Mouse (Mus musculus) heart, embryonic 12.5 days (tissue): Measurements from ENCODE around the gene Bpifb6. TPM values are rescaled to one million over a fixed set of nuclear protein-coding genes. Genes with fewer than 3 reads are reported as not detected.

ENCODE experiments used
- ATAC-seq: fragments of 200-750 bp; cut with Nextera tagmentation; 2 replicates; pipeline ENCODE4 v1.8.0; 2017; ENCODE audit warnings: moderate TSS enrichment, moderate library complexity; ENCODE audit not compliant: insufficient number of reproducible peaks, low FRiP score
- H3K27ac ChIP-seq: fragments of 300-500 bp; sonication (generic); 2 replicates; pipeline ENCODE4 v1.5.1; 2016; ENCODE audit warnings: mild to moderate bottlenecking, moderate library complexity; ENCODE audit not compliant: poor library complexity, severe bottlenecking
- H3K27me3 ChIP-seq: fragments of 300-500 bp; sonication (generic); replicated peaks from 2 replicates; pipeline ENCODE4 v1.6.1; 2016; ENCODE audit warnings: mild to moderate bottlenecking, moderate library complexity
- H3K36me3 ChIP-seq: fragments of 300-500 bp; sonication (generic); 2 replicates; pipeline ENCODE4 v1.6.1; 2016; ENCODE audit warnings: mild to moderate bottlenecking, moderate library complexity
- H3K4me1 ChIP-seq: fragments of 300-500 bp; sonication (generic); replicated peaks from 2 replicates; pipeline ENCODE4 v1.6.1; 2016; ENCODE audit warnings: mild to moderate bottlenecking
- H3K4me2 ChIP-seq: fragments of 300-500 bp; sonication (generic); 2 replicates; pipeline ENCODE4 v1.6.1; 2016; ENCODE audit warnings: mild to moderate bottlenecking, moderate library complexity
- H3K4me3 ChIP-seq: fragments of 300-500 bp; sonication (generic); 2 replicates; pipeline ENCODE4 v1.5.1; 2016; ENCODE audit warnings: mild to moderate bottlenecking
- H3K9ac ChIP-seq: fragments of 300-500 bp; sonication (generic); 2 replicates; pipeline ENCODE4 v1.6.1; 2016; ENCODE audit warnings: mild to moderate bottlenecking, moderate library complexity
- H3K9me3 ChIP-seq: fragments of 300-500 bp; sonication (generic); replicated peaks from 2 replicates; pipeline ENCODE4 v1.6.1; 2016; ENCODE audit warnings: mild to moderate bottlenecking, moderate library complexity
- WGBS: fragments of 180-500 bp; shearing (Covaris S2); methylation state at CpG from one replicate; pipeline ENCODE4 v1.1.7; 2016; 5-methylcytosine and 5-hydroxymethylcytosine counted together
- polyA plus RNA-seq: library from polyadenylated mRNA; unstranded; fragments of >200 nt; fragmentation: Nextera tagmentation; extraction: Ambion mirVana; gene quantifications from 2 replicates; pipeline ENCODE4 v1.2.1, GENCODE M21; 2016

Bpifb6 gene
- polyA plus RNA-seq, 1 experiment from 2014 or later = not detected

DNA sequence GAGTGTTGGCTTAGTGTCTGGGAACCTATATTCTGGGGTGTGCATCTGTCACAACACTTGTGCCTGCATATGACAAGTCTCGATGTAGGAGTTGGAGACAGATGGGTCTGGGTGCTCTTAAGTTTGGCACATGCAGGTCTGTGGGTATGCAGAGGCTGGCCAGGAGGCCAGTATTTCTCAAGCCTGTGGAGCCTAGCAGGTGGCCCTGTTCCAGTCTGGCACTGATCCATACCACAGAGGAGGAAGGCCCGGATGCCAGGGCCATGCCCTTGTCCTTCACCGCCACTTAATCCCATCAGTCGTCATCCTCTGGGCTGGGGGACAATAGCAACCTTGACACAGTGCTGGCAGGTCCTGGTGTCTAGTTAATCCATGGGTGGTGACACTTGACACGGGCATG is 14.0 kb downstream of the Bpifb6 start:
- Histone ChIP-seq H3K36me3 (no peaks in the 10 kb centered on the region), H3K9ac (no peak overlapping the region), H3K4me2 (no peak overlapping the region), H3K27ac (no peak overlapping the region), H3K9me3 (no peaks in the 10 kb centered on the region), H3K4me1 (no peaks in the 10 kb centered on the region), H3K27me3 (no peaks in the 10 kb centered on the region), H3K4me3 (no peak overlapping the region)
- 55% methylated on average over 5 of the region's 5 CpGs for WGBS
- ATAC-seq = no peak

DNA sequence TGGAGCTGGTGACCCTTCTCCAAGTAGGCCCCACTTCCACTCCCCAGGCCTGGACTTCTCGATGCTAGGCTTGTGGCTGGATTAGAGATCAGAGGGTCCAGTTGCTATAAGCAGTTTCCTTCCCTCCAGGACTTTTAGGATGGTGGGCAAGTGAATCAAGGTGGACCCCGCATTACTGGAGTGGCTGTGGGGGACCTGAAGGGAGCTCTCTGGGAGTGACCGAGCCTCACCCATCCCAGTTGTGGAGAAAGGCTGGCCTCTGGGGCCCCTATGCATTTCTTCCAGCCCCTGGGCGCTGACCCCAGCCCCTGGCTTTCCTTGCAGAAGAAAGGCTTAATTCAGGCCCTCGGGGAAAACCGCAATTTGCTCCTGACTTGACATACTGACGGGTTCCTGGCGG is 17.7 kb downstream of the Bpifb6 start, which contains the start of gene Bpifb3:
Gene Bpifb3 (plus strand): TSS at position 301 of the 400 bp plus-strand sequence.
- Histone ChIP-seq H3K4me3 (no peak within 1 kb of the TSS), H3K9me3 (no peaks in the 10 kb centered on the region), H3K4me2 (no peak within 1 kb of the TSS), H3K27ac (no peak within 1 kb of the TSS), H3K36me3 (no peaks in the 10 kb centered on the region), H3K27me3 (peaks cover 10% of the 10 kb centered on the region), H3K9ac (no peak within 1 kb of the TSS), H3K4me1 (no peaks in the 10 kb centered on the region)
- ATAC-seq = no peak
- 77% methylated on average over 8 of the region's 8 CpGs for WGBS

DNA sequence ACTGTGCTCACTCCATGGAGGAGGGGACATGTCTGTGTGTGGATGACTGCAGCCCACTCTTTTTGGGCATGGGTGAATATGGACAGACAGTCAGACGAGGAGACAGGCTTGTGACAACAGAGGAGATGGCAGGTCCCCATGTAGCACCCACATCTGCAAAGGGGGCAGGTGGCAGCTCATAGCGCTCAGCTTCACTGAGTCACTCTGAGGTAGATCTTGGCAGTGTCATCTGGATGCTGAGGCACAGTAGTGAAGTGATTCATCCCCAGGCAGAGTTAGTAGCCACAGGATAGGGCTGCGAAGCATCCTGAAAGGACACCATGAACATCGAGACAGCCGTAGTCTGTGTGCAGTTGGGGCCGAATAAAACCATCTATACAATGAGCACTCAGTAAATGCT is 21.1 kb downstream of the Bpifb6 start:
- H3K36me3 ChIP-seq = no peaks in the 10 kb centered on the region
- no peak overlapping the region for H3K27ac ChIP-seq
- no peak for ATAC-seq
- 75% methylated on average over 6 of the region's 6 CpGs for WGBS
- peaks cover 10% of the 10 kb centered on the region for H3K27me3 ChIP-seq
- no peak overlapping the region for H3K9ac ChIP-seq
- H3K9me3 ChIP-seq = no peaks in the 10 kb centered on the region
- H3K4me2 ChIP-seq = no peak overlapping the region
- H3K4me3 ChIP-seq = no peak overlapping the region
- peaks cover under 1% of the 10 kb centered on the region; the same call in 1 of the 2 replicates for H3K4me1 ChIP-seq

DNA sequence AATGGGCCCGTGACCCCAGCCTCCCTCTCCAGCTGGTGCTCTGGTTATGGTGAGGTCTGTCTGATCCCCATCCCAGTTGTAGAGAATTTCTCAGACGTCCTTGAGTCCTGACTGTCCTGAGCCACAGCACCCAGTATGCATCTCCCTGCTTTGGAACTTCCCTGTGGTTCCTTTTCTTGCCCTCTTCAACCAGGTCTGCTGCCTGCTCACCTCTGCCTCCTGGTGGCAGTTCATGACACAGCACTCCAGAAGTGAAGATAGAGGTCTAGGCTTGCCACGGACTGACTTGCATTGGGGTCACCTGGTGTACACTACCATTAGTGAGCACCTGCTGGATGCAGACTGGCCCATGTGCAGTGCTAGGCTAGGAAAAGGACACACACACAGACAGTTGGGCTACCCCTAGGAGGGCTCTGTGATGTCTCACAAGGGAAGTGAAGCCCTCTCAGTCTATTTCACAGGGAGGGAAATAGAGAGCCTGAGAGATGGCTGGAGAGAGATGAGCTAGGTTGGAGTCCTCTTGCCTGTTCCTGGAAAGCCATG is 29.8 kb downstream of the Bpifb6 start:
- ATAC-seq = no peak
- WGBS = 43% methylated on average over 3 of the region's 3 CpGs
- no peaks in the 10 kb centered on the region for H3K36me3 ChIP-seq

DNA sequence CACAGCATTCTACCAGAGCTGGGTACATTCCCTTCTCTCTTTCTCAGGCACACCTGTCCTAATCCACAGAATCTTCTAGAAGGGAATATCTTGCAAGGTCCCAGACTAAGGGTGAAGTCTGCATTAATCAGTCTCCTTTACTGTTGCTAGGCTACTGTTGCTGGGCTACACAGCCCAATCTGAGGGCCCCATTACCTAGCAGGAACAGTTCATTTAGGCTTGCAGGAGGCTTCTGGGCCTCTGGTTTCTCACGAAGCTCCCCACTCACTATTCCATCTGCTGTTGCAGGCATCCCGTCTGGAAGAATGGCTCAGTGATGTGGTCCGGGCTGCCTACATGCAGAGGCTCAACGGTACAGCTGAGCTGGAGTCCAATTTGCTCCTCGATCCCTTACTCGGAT is 30.9 kb downstream of the Bpifb6 start:
- Histone ChIP-seq H3K9ac (no peak overlapping the region), H3K27me3 (0 out of 2 replicates have a peak, but pooled peaks cover 7% of the 10 kb centered on the region), H3K9me3 (no peaks in the 10 kb centered on the region), H3K4me2 (no peak overlapping the region), H3K4me1 (peaks cover 7% of the 10 kb centered on the region; the same call in 1 of the 2 replicates), H3K36me3 (no peaks in the 10 kb centered on the region), H3K4me3 (no peak overlapping the region), H3K27ac (no peak overlapping the region)
- 78% methylated on average over 6 of the region's 6 CpGs for WGBS
- no peak for ATAC-seq

More for the DNA sequence above, 29.8 kb downstream of the Bpifb6 start:
- H3K27ac ChIP-seq = no peak overlapping the region
- H3K27me3 ChIP-seq = 0 out of 2 replicates have a peak, but pooled peaks cover 7% of the 10 kb centered on the region
- H3K4me2 ChIP-seq = no peak overlapping the region
- peaks cover 7% of the 10 kb centered on the region; the same call in 1 of the 2 replicates for H3K4me1 ChIP-seq
- H3K4me3 ChIP-seq = no peak overlapping the region
- H3K9ac ChIP-seq = no peak overlapping the region
- no peaks in the 10 kb centered on the region for H3K9me3 ChIP-seq

DNA sequence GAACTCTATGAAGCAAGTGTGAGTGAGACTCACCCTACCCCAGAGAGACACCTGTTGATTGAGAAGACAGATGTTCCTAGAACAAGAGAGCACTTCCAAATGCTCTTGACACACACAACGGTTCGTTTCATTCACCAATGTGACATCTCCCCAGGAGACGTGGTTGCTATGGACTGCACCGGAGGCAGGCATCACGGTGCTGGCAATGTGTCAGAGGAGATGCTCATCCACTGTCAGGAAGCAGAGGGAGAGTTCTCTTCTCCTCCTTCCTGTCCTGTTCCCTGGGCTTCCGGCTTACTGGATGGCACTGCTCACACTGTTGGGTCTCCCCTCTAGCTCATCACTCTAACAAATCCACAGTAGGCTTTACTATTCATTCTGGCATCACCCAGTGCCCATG is 33.1 kb downstream of the Bpifb6 start:
- 71% methylated on average over 6 of the region's 6 CpGs for WGBS
- ATAC-seq = no peak
- H3K27me3 ChIP-seq = 0 out of 2 replicates have a peak, but pooled peaks cover 7% of the 10 kb centered on the region
- no peak overlapping the region for H3K27ac ChIP-seq
- no peaks in the 10 kb centered on the region for H3K9me3 ChIP-seq
- H3K4me1 ChIP-seq = no peaks in the 10 kb centered on the region
- H3K4me2 ChIP-seq = no peak overlapping the region
- H3K36me3 ChIP-seq = no peaks in the 10 kb centered on the region
- no peak overlapping the region for H3K9ac ChIP-seq
- no peak overlapping the region for H3K4me3 ChIP-seq

DNA sequence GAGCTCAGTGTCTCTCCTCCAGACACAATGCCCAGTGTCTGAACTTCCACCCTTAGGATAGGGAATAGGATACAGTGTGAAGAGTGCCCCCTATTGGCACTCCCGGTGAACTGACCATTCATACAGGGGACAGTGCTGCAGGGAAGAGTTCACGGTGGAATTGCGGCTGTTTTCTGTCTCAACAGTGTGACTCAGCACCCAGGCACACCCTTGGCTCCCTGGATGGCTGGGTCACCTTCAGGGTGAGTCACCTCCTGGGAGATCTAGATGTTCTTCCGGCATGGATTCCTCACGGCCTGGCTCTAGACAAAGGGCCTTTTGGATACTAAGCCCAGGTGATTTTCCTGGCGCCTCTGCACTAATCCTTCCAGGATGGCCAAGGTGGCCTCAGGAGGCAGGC is 35.2 kb downstream of the Bpifb6 start:
- Histone ChIP-seq H3K4me3 (no peak overlapping the region), H3K27ac (no peak overlapping the region), H3K27me3 (0 out of 2 replicates have a peak, but pooled peaks cover 7% of the 10 kb centered on the region), H3K9ac (no peak overlapping the region), H3K4me1 (no peaks in the 10 kb centered on the region), H3K4me2 (no peak overlapping the region), H3K36me3 (no peaks in the 10 kb centered on the region), H3K9me3 (no peaks in the 10 kb centered on the region)
- no peak for ATAC-seq
- 86% methylated on average over 6 of the region's 6 CpGs for WGBS

DNA sequence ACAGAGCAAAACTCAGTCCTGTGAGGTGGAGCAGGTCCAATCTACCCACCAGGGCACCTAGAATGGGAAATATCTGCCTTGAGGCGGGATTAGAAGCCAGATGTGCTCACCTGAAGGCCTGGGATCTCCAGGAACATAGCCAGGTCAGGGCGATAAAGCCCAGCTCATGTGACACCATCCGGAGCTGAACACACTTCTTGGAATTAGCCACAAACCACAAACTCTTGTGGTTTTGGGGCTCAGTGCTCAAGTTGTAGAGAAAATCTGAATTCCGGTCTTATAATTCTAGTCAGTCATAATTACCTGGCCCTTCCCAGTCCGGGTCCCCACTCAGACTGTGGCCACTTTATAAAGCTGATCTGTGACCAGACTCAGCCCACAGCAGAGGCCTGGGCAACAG is 37.7 kb downstream of the Bpifb6 start, which contains the start of gene Bpifb4:
Gene Bpifb4 (plus strand): TSS at position 370 of the 400 bp plus-strand sequence.
- 0 out of 2 replicates have a peak, but pooled peaks cover 4% of the 10 kb centered on the region for H3K27me3 ChIP-seq
- H3K36me3 ChIP-seq = no peaks in the 10 kb centered on the region
- H3K4me3 ChIP-seq = no peak within 1 kb of the TSS
- no peaks in the 10 kb centered on the region for H3K9me3 ChIP-seq
- H3K9ac ChIP-seq = no peak within 1 kb of the TSS
- WGBS = 76% methylated on average over 5 of the region's 5 CpGs
- no peak within 1 kb of the TSS for H3K4me2 ChIP-seq
- ATAC-seq = no peak
- no peaks in the 10 kb centered on the region for H3K4me1 ChIP-seq
- H3K27ac ChIP-seq = no peak within 1 kb of the TSS

DNA sequence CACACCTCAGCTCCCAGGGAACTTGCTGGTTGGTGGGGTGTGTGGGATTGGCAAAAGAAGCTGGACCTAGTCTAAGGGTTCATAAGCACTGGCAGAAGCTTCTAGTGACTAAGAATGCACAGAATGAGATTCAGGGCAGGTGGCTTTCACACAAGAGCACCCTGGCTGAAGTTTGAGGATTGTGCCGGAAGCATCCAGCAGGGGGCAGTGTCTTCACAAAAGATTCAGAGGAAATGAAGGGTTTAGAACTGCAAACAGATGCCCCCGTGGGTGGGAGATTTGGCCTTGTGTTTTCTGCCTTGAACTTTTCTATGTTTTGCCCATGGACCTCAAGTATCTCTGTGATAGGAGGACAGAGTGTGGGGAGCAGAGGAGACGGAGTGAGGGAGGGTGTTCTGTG is 43.3 kb downstream of the Bpifb6 start:
- no peak for ATAC-seq
- peaks cover 6% of the 10 kb centered on the region; the same call in 1 of the 2 replicates for H3K27me3 ChIP-seq
- H3K9ac ChIP-seq = no peak overlapping the region
- no peak overlapping the region for H3K27ac ChIP-seq
- H3K36me3 ChIP-seq = no peaks in the 10 kb centered on the region
- no peaks in the 10 kb centered on the region for H3K9me3 ChIP-seq
- H3K4me3 ChIP-seq = no peak overlapping the region
- H3K4me2 ChIP-seq = no peak overlapping the region
- 36% methylated on average over 3 of the region's 3 CpGs for WGBS
- no peaks in the 10 kb centered on the region for H3K4me1 ChIP-seq

DNA sequence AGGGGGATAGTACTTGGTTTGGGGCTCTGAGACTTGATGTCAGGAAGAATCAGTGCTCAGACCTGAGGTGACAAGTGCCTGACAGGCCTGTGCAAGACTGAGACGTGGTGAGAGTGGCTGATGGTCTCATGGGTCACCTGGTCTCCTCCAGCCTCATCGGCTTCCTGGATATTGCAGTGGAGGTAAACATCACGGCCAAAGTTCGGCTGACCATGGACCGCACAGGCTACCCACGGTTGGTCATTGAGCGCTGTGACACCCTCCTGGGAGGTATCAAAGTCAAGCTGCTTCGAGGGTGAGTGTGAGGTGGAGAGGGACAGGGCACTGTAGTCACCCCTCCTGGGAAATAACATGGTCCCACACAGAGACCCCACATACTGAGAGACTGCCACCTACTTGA is 44.4 kb downstream of the Bpifb6 start:
- ATAC-seq = no peak
- Histone ChIP-seq H3K9ac (no peak overlapping the region), H3K4me2 (no peak overlapping the region), H3K4me1 (no peaks in the 10 kb centered on the region), H3K27me3 (peaks cover 6% of the 10 kb centered on the region; the same call in 1 of the 2 replicates), H3K4me3 (no peak overlapping the region), H3K27ac (no peak overlapping the region), H3K36me3 (no peaks in the 10 kb centered on the region), H3K9me3 (no peaks in the 10 kb centered on the region)
- 81% methylated on average over 8 of the region's 8 CpGs for WGBS

DNA sequence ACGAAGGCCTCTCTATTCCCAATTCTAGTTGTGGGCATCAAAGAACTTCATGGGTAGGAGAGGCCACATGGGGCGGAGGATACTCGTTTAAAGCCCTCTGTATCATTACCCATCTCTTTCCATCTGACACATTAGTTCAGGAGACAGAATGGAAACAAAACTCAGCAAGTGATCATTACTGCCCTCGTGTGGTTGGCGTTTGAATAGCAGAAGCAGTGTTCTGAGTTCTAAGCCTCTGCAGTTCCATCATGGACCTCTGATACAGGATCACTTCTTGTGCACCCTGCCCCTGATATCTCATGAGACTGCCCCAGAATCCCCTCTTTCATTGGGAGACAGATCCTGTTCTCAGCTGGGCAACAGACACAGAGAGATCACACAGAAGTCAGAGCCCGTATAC is 52.7 kb downstream of the Bpifb6 start:
- Histone ChIP-seq H3K4me2 (no peak overlapping the region), H3K4me3 (no peak overlapping the region), H3K9ac (no peak overlapping the region), H3K9me3 (no peaks in the 10 kb centered on the region), H3K36me3 (no peaks in the 10 kb centered on the region), H3K27ac (no peak overlapping the region), H3K4me1 (no peaks in the 10 kb centered on the region), H3K27me3 (no peaks in the 10 kb centered on the region; the same call in none of the 2 replicates)
- 26% methylated on average over 6 of the region's 6 CpGs for WGBS
- ATAC-seq = no peak

DNA sequence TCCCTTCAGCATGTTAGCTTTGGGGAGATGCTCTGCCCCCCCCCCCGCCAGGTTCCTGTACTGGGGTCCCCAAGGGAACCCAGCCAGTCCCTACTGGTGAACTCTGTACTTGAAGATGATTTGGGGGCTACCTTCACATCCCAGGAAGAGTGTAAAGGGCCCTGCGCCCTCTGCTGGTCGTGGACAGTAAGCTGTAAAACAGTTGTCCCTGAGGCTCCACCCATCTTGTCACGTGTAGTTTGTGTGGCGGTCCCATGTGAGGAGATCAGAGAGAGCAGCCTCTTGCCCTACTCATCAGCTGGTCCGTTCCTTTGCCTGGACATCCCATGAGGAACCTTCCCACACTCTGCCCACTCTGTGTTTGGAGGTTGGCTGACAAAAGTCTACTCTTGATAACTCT is 53.6 kb downstream of the Bpifb6 start:
- Histone ChIP-seq H3K27ac (no peak overlapping the region), H3K4me2 (peak overlapping the region; percentile 14; the same call in 1 of the 2 replicates), H3K27me3 (no peaks in the 10 kb centered on the region; the same call in none of the 2 replicates), H3K36me3 (no peaks in the 10 kb centered on the region), H3K9ac (no peak overlapping the region), H3K9me3 (no peaks in the 10 kb centered on the region), H3K4me1 (no peaks in the 10 kb centered on the region), H3K4me3 (no peak overlapping the region)
- WGBS = 6% methylated on average over 6 of the region's 6 CpGs
- no peak for ATAC-seq
